Mouse (Mus musculus): Measurements from ENCODE around the gene Cnot4. TPM values are rescaled to one million over a fixed set of nuclear protein-coding genes. Genes with fewer than 3 reads are reported as not detected.
A peak's percentile ranks its signal among the peaks of the same experiment; 100 is the strongest.

Gene Cnot4
- polyA plus RNA-seq, 1 experiment from 2014 or later, result 33.2 TPM

DNA sequence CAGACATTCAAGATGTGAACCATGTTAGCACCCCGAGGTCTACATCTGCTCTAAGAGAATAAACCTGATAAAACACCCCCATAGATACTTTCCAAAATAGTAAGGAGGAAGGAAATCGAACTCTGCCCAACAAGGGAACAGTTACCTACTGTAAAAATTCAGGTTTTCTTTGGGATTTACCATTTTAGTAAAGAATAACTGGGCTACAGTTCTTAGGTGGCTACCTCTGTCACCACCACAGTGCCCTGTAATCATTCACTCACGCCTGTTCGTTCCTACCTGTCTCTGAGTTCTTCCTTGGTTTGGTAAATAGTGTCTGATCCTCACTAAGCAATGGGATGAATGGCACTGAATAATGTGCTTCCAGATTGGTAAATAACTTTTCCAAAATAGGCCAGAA, 102.7 kb downstream of the Cnot4 start:
- WGBS, result 95% methylated on average over 4 of the region's 4 CpGs
- no peak overlapping the region for H3K9ac ChIP-seq
- ATAC-seq (ENCODE audit: low FRiP score, low read depth), result no peak
- no peak overlapping the region for H3K4me2 ChIP-seq
- no peak overlapping the region for H3K27ac ChIP-seq (replicated peaks)
- no peaks in the 10 kb centered on the region for H3K27me3 ChIP-seq
- H3K4me1 ChIP-seq (replicated peaks), result 0 out of 2 replicates have a peak, but pooled peaks cover 3% of the 10 kb centered on the region
- no peaks in the 10 kb centered on the region for H3K9me3 ChIP-seq
- no peaks in the 10 kb centered on the region for H3K36me3 ChIP-seq
- H3K4me3 ChIP-seq, result no peak overlapping the region

DNA sequence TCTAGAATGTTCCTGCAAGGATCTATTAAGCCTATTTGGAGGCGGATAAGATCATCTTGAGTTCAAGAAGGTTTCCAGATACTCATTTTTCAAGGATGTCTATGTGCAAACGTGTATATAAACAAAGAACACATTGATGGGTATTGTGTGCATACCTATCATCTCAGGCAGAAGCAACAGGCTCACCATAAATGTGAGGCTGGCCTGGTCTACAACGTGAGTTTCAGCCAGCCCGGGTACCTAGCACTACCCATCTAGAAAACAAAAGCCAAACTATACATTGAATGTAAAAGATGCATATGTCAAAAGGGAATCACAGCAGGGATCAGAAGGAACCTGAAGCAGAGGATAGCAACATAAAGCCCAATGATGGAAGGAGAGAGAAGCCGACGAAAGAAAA, 103.3 kb downstream of the Cnot4 start:
- no peaks in the 10 kb centered on the region for H3K9me3 ChIP-seq
- H3K4me3 ChIP-seq, result no peak overlapping the region
- no peaks in the 10 kb centered on the region for H3K27me3 ChIP-seq
- ATAC-seq (ENCODE audit: low FRiP score, low read depth), result no peak
- no peak overlapping the region for H3K9ac ChIP-seq
- H3K4me2 ChIP-seq, result no peak overlapping the region
- H3K4me1 ChIP-seq (replicated peaks), result 0 out of 2 replicates have a peak, but pooled peaks cover 3% of the 10 kb centered on the region
- H3K36me3 ChIP-seq, result no peaks in the 10 kb centered on the region
- no peak overlapping the region for H3K27ac ChIP-seq (replicated peaks)
- WGBS, result 80% methylated on average over 6 of the region's 6 CpGs

DNA sequence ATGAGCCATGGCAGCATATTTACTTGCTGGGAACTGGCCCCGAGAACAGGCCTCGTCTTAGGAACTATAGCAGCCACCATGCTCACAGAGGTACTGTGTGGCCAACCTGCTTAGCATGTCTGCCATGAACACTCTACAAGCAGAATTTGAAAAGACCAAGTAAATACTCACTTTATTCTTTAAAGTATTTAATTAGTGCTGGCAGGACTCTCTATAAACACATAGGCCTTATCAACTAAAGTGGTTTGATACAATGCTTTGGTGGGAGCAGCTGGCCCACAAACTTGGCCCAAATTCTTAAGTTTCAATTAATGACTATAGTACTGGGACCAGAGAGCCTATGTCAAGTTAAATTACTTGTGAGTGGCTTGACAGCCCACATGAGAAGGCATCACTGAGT, 105.5 kb downstream of the Cnot4 start:
- H3K36me3 ChIP-seq, result no peaks in the 10 kb centered on the region
- ATAC-seq (ENCODE audit: low FRiP score, low read depth), result no peak
- 89% methylated on average over 2 of the region's 2 CpGs for WGBS
- 0 out of 2 replicates have a peak, but pooled peaks cover 3% of the 10 kb centered on the region for H3K4me1 ChIP-seq (replicated peaks)
- no peaks in the 10 kb centered on the region for H3K27me3 ChIP-seq
- H3K27ac ChIP-seq (replicated peaks), result no peak overlapping the region
- H3K4me2 ChIP-seq, result no peak overlapping the region
- no peak overlapping the region for H3K9ac ChIP-seq
- H3K4me3 ChIP-seq, result no peak overlapping the region
- H3K9me3 ChIP-seq, result no peaks in the 10 kb centered on the region

DNA sequence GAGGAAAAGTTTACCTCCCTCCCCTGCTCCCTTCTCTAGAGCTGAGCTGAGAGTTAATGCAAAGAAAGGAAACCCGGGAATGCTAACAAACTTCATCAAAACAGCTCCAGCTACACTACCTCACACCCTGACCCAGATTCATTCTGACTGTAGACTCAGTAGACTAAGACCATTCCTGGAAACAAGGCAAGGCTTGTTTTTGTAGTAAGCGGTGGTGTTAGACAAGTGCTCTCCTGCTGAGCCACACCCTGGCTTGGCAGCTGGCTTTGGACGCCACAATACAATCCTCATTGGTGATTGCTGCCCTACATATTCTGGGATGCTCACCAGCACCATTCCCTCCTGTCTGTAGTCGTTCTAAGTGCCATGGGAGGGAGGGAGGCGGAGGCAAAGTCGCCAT, 106.3 kb downstream of the Cnot4 start:
- no peak for ATAC-seq (ENCODE audit: low FRiP score, low read depth)
- H3K27ac ChIP-seq (replicated peaks), result no peak overlapping the region
- no peaks in the 10 kb centered on the region for H3K9me3 ChIP-seq
- H3K4me1 ChIP-seq (replicated peaks), result 0 out of 2 replicates have a peak, but pooled peaks cover 3% of the 10 kb centered on the region
- H3K4me2 ChIP-seq, result no peak overlapping the region
- WGBS, result 70% methylated on average over 6 of the region's 6 CpGs
- H3K9ac ChIP-seq, result no peak overlapping the region
- no peak overlapping the region for H3K4me3 ChIP-seq
- no peaks in the 10 kb centered on the region for H3K27me3 ChIP-seq
- no peaks in the 10 kb centered on the region for H3K36me3 ChIP-seq

DNA sequence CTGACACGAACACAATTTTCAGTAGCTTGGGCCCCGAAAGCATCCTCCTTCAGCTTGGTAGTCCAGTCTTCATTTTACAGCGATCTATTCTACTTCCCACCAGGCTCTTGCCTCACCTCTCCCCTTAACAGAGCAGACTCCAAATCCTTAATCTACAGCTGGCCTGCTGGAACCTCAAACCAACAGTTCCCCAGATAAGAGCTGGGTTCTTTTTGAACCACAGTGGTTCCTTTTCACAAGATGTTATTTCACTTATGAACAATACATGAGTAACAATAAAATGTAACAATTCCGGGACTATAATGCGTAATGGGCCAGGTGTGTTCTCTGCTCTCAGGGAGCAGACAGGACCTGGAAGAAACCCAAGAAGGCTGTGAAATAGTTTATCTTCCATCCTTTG, 116.9 kb downstream of the Cnot4 start:
- Histone ChIP-seq H3K27me3 (no peaks in the 10 kb centered on the region), H3K27ac (replicated peaks) (no peak overlapping the region), H3K4me3 (no peak overlapping the region), H3K36me3 (no peaks in the 10 kb centered on the region), H3K9me3 (no peaks in the 10 kb centered on the region), H3K4me1 (replicated peaks) (no peaks in the 10 kb centered on the region), H3K9ac (no peak overlapping the region), H3K4me2 (no peak overlapping the region)
- no peak for ATAC-seq (ENCODE audit: low FRiP score, low read depth)
- WGBS, result 90% methylated on average over 5 of the region's 5 CpGs

DNA sequence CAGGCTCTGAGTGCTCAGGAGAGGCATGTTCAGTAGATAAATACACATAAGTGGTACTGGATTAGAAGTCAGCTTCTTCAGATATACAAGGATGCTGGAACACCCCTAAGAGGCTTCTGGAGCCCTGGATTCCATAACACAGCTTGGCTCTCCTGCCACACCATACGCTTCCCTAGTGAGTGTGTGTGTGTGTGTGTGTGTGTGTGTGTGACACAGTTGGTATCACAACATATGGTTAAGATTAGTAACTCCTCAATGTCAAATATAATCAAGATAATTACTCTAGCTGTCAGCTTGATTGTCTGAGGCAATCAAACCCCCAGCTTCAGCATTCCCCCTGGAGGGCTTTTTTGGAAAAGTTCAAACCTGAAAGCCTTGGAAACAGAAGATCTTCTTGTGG, 121.6 kb downstream of the Cnot4 start:
- 89% methylated on average over 1 of the region's 1 CpGs for WGBS
- Histone ChIP-seq H3K27ac (replicated peaks) (no peak overlapping the region), H3K9me3 (no peaks in the 10 kb centered on the region), H3K4me2 (no peak overlapping the region), H3K4me3 (no peak overlapping the region), H3K27me3 (no peaks in the 10 kb centered on the region), H3K9ac (no peak overlapping the region), H3K4me1 (replicated peaks) (no peaks in the 10 kb centered on the region), H3K36me3 (no peaks in the 10 kb centered on the region)
- no peak for ATAC-seq (ENCODE audit: low FRiP score, low read depth)

DNA sequence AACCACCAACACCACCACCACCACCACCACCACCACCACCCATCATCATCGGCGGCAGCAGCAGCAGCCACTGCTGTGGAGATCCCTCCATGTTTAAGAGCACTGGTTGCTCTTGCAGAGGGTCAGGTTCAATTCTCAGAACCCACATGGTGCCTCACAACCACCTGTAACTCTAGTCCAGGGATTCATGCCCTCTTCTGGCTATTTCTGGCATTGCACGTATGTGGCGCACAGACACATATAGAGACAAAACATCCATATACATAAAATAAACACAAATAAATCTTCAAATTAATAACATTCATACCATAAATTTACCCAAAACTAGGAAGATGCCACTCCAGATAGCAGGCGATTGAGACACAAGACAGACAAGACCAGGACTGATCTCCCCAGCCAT, 122.8 kb downstream of the Cnot4 start:
- 92% methylated on average over 5 of the region's 5 CpGs for WGBS
- ATAC-seq (ENCODE audit: low FRiP score, low read depth), result no peak
- Histone ChIP-seq H3K4me3 (no peak overlapping the region), H3K27ac (replicated peaks) (no peak overlapping the region), H3K4me2 (no peak overlapping the region), H3K9ac (no peak overlapping the region), H3K36me3 (no peaks in the 10 kb centered on the region), H3K27me3 (no peaks in the 10 kb centered on the region), H3K4me1 (replicated peaks) (no peaks in the 10 kb centered on the region), H3K9me3 (no peaks in the 10 kb centered on the region)

DNA sequence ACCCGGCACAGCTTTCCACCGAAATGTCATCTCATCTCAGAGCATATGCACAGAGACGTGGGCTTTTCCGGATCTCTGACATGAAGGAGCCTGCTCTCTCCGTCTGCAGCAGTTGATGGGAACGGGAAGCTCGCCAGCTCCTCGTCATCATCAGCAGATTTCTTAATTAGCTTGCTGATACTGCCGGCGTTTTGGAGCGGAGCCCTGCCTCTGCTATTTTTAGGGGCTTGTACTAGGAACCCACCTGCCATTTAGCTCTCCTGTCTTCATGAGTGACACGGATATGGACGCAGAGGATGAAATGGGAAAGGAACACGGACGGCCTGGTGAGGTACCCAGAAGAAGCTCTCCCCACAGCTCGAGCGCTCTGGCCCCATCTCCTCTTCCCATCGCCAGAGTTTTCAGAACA, 131.3 kb downstream of the Cnot4 start:
- no peak for ATAC-seq (ENCODE audit: low FRiP score, low read depth)
- WGBS, result 65% methylated on average over 18 of the region's 18 CpGs
- H3K27ac ChIP-seq (replicated peaks), result no peak overlapping the region

DNA sequence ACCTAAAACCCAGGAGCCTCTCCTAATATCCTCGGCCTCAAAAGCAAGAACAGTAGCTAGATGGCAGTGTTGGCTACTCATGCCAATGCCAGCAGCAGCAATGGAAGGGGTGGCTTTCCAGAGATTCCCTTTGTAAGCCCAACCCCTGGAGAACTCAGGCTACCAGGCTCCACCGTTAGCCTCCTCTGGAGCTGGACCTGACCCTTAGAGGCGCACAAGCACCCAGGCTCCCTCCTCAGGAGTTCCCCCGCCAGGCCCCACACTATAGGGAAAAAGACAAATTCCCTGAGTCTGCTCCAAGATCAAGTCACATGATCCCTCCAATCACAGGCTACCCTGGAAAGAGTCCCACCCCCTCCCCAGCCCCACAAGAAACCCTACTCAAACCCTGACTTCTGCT, 134.4 kb downstream of the Cnot4 start:
- peaks cover 3% of the 10 kb centered on the region; the same call in 1 of the 2 replicates for H3K4me1 ChIP-seq (replicated peaks)
- H3K4me3 ChIP-seq, result 0 out of 2 replicates have a peak overlapping the region, but pooled peaks have one; percentile 14
- H3K9ac ChIP-seq, result no peak overlapping the region
- no peaks in the 10 kb centered on the region for H3K9me3 ChIP-seq
- no peaks in the 10 kb centered on the region for H3K36me3 ChIP-seq
- peak overlapping the region; percentile 45 for H3K4me2 ChIP-seq
- 15% methylated on average over 4 of the region's 4 CpGs for WGBS
- peak; percentile 80 for ATAC-seq (ENCODE audit: low FRiP score, low read depth)
- H3K27me3 ChIP-seq, result no peaks in the 10 kb centered on the region
- H3K27ac ChIP-seq (replicated peaks), result no peak overlapping the region

More for the DNA sequence above, 131.3 kb downstream of the Cnot4 start:
- Histone ChIP-seq H3K9ac (no peak overlapping the region), H3K9me3 (no peaks in the 10 kb centered on the region), H3K4me2 (peak overlapping the region; percentile 29), H3K4me1 (replicated peaks) (0 out of 2 replicates have a peak, but pooled peaks cover 3% of the 10 kb centered on the region), H3K36me3 (no peaks in the 10 kb centered on the region), H3K4me3 (no peak overlapping the region), H3K27me3 (no peaks in the 10 kb centered on the region)

DNA sequence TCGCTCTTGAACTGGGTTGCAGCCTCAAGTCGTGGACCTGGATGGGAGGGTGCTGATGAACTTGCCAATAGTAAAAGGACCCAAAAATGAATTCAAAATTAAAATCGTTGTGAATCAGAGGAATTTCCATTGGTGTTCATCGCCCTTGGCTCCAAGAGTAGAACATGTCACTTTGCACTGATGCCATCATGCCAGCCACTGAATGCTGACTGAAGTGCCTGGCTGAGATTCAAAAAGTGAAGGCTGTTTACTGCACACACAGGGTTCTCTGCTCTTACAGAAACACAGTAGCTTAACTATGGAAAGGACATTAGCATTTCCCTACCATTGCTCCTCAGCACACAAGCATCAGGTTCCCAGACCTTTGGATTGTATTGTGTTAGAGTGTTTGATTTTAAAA, 137.0 kb downstream of the Cnot4 start:
- H3K4me1 ChIP-seq (replicated peaks), result peaks cover 3% of the 10 kb centered on the region; the same call in 1 of the 2 replicates
- no peak overlapping the region for H3K4me3 ChIP-seq
- ATAC-seq (ENCODE audit: low FRiP score, low read depth), result no peak
- H3K36me3 ChIP-seq, result no peaks in the 10 kb centered on the region
- no peak overlapping the region for H3K4me2 ChIP-seq
- no peak overlapping the region for H3K9ac ChIP-seq
- no peak overlapping the region for H3K27ac ChIP-seq (replicated peaks)
- no peaks in the 10 kb centered on the region for H3K9me3 ChIP-seq
- no peaks in the 10 kb centered on the region for H3K27me3 ChIP-seq
- 81% methylated on average over 4 of the region's 4 CpGs for WGBS

DNA sequence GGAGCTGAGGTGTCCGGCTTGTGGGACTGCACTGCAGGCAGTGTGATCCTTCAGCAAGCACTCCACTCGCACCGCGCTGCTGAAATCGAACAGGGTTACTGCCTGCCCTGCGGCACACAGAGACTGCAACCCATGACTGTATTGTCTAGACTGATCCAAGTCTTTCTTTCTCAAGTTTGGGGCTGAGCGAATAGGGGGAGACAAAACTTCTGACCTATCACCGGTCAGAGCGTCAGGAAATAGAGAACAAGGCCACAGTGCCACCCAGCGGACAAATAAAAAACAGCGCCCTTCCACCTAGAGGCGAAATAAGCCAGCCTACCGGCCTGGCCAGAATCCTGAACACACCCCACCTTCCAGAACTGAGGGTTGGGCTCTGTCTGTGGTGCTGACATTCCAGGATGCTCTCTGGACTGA, 138.3 kb downstream of the Cnot4 start:
- no peak overlapping the region for H3K27ac ChIP-seq (replicated peaks)
- ATAC-seq (ENCODE audit: low FRiP score, low read depth), result peak; percentile 37
- H3K36me3 ChIP-seq, result no peaks in the 10 kb centered on the region
- no peaks in the 10 kb centered on the region for H3K9me3 ChIP-seq
- WGBS, result 6% methylated on average over 13 of the region's 13 CpGs
- no peaks in the 10 kb centered on the region for H3K27me3 ChIP-seq
- peak overlapping the region; percentile 20; the same call in 1 of the 2 replicates for H3K4me3 ChIP-seq
- peaks cover 3% of the 10 kb centered on the region; the same call in 1 of the 2 replicates for H3K4me1 ChIP-seq (replicated peaks)
- H3K4me2 ChIP-seq, result peak overlapping the region; percentile 48
- no peak overlapping the region for H3K9ac ChIP-seq

DNA sequence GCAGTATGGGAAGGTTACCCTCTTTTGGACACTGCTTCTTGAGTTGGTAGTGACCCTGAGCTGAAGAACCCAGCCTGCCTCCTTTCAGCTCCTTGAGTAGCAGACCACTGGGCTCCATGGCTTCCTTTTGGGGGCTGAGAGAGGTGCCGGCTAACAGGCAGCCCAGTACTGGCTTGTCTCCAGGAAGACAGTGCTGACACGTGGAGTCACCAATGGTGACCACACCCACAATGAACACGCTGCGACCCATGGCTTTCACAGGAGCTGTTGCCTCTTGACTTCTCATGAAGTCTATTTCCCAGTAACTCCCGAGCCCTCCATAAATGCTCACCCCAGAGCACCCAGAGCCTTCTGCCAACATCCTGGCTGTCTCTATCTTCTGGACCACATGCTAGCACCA, 138.8 kb downstream of the Cnot4 start:
- no peak for ATAC-seq (ENCODE audit: low FRiP score, low read depth)
- Histone ChIP-seq H3K4me1 (replicated peaks) (peaks cover 3% of the 10 kb centered on the region; the same call in 1 of the 2 replicates), H3K9ac (no peak overlapping the region), H3K4me3 (no peak overlapping the region), H3K36me3 (no peaks in the 10 kb centered on the region), H3K27ac (replicated peaks) (no peak overlapping the region), H3K27me3 (no peaks in the 10 kb centered on the region), H3K9me3 (no peaks in the 10 kb centered on the region), H3K4me2 (peak overlapping the region; percentile 48; the same call in 1 of the 2 replicates)
- WGBS, result 84% methylated on average over 5 of the region's 5 CpGs

DNA sequence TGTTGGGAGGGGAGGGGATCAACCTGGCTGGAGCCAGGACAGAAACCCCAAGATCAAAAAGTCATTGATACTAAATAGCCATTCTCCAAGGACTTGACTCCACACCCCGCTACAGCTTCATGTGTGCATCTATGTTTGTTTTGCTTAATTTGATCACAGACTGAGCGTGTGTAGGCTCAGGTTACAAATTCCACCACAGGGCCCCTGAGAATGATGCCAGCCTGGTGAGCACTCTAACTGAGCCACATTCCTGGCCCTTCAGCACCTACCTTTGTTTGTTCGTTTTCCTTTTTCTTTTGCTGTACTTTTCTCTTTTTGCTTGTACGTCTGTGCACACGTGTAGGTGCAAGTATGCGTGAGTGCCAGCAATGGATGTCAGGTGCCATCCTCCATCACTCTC, 144.3 kb downstream of the Cnot4 start:
- Histone ChIP-seq H3K9me3 (no peaks in the 10 kb centered on the region), H3K4me3 (no peak overlapping the region), H3K27ac (replicated peaks) (no peak overlapping the region), H3K27me3 (no peaks in the 10 kb centered on the region), H3K9ac (no peak overlapping the region), H3K4me2 (no peak overlapping the region), H3K4me1 (replicated peaks) (0 out of 2 replicates have a peak, but pooled peaks cover 11% of the 10 kb centered on the region), H3K36me3 (no peaks in the 10 kb centered on the region)
- ATAC-seq (ENCODE audit: low FRiP score, low read depth), result no peak
- 73% methylated on average over 6 of the region's 6 CpGs for WGBS
